Mouse (Mus musculus) lung, embryonic 14.5 days (tissue): ENCODE measurements at regions not wholly inside any gene's neighbourhood (a gene's known extent, or its start where the extent isn't known, plus 50 kb on each side); places are given as distances from the start of the nearest gene placed in this dataset.

Experiments used
- ATAC-seq: fragments of 200-750 bp; cut with Nextera tagmentation; 2 replicates; pipeline ENCODE4 v1.8.0; 2017; ENCODE audit warnings: mild to moderate bottlenecking, moderate TSS enrichment, moderate library complexity; ENCODE audit not compliant: insufficient read depth
- DNase-seq: peaks from one replicate; pipeline ENCODE4 v3.0.0-alpha.2; 2015
- H3K27ac ChIP-seq: fragments of 300-500 bp; sonication (generic); 2 replicates; pipeline ENCODE4 v1.5.1; 2014; ENCODE audit warnings: low read depth, mild to moderate bottlenecking, moderate library complexity
- H3K27me3 ChIP-seq: fragments of 300-500 bp; sonication (generic); 2 replicates; pipeline ENCODE4 v1.6.1; 2014; ENCODE audit warnings: low read length, control low read depth; ENCODE audit not compliant: insufficient read depth
- H3K36me3 ChIP-seq: fragments of 300-500 bp; sonication (generic); 2 replicates; pipeline ENCODE4 v1.6.1; 2014; ENCODE audit warnings: control low read depth; ENCODE audit not compliant: insufficient read depth
- H3K4me1 ChIP-seq: fragments of 300-500 bp; sonication (generic); 2 replicates; pipeline ENCODE4 v1.6.1; 2014; ENCODE audit warnings: antibody characterized with exemption, control low read depth; ENCODE audit not compliant: insufficient read depth
- H3K4me2 ChIP-seq: fragments of 300-500 bp; sonication (generic); 2 replicates; pipeline ENCODE4 v1.6.1; 2014; ENCODE audit warnings: mild to moderate bottlenecking
- H3K4me3 ChIP-seq: fragments of 300-500 bp; sonication (generic); 2 replicates; pipeline ENCODE4 v1.5.1; 2014; ENCODE audit warnings: low read depth, low read length
- H3K9ac ChIP-seq: fragments of 300-500 bp; sonication (generic); 2 replicates; pipeline ENCODE4 v1.6.1; 2014
- H3K9me3 ChIP-seq: fragments of 300-500 bp; sonication (generic); 2 replicates; pipeline ENCODE4 v1.6.1; 2016; ENCODE audit warnings: low read depth, low read length, control low read depth
- CTCF ChIP-seq: IDR thresholded peaks from 2 replicates; pipeline ENCODE4 v1.5.1; 2016; ENCODE audit warnings: antibody characterized with exemption, low read depth
- WGBS: fragments of 180-500 bp; shearing (Covaris S2); extraction: QIAGEN DNeasy Blood & Tissue Kit; methylation state at CpG from one replicate; pipeline ENCODE4 v1.1.7; 2014; 5-methylcytosine and 5-hydroxymethylcytosine counted together

GRCm38 (mm10) chr7:78971644-78972313, 58.6 kb downstream of the Isg20 start:
- H3K9ac ChIP-seq = no peak overlapping the region
- H3K9me3 ChIP-seq = no peaks in the 10 kb centered on the region
- no peak overlapping the region for H3K4me2 ChIP-seq
- H3K4me1 ChIP-seq = no peaks in the 10 kb centered on the region
- H3K4me3 ChIP-seq = no peak overlapping the region
- no peak for TF ChIP-seq CTCF
- no peaks in the 10 kb centered on the region for H3K27me3 ChIP-seq
- H3K27ac ChIP-seq = no peak overlapping the region
- H3K36me3 ChIP-seq = no peaks in the 10 kb centered on the region
- no peak for ATAC-seq
- 38% methylated on average over 12 of the region's 12 CpGs for WGBS
- DNase-seq = no peak

GRCm38 (mm10) chr7:78989751-78990206, 63.5 kb upstream of the Acan start:
- peak overlapping the region; percentile 70 for H3K4me2 ChIP-seq
- H3K27me3 ChIP-seq = no peaks in the 10 kb centered on the region
- DNase-seq (no peak), ATAC-seq (peak; percentile 60; the same call in 1 of the 2 replicates)
- no peaks in the 10 kb centered on the region for H3K4me1 ChIP-seq
- peak overlapping the region; percentile 46 for H3K9ac ChIP-seq
- 25% methylated on average over 5 of the region's 5 CpGs for WGBS
- TF ChIP-seq CTCF = no peak
- H3K4me3 ChIP-seq = peak overlapping the region; percentile 32; the same call in 1 of the 2 replicates
- H3K9me3 ChIP-seq = no peaks in the 10 kb centered on the region
- H3K27ac ChIP-seq = no peak overlapping the region
- no peaks in the 10 kb centered on the region for H3K36me3 ChIP-seq

- Histone ChIP-seq H3K4me3 (peak overlapping the region; percentile 32), H3K36me3 (no peaks in the 10 kb centered on the region), H3K4me2 (peak overlapping the region; percentile 70), H3K27ac (no peak overlapping the region), H3K4me1 (no peaks in the 10 kb centered on the region), H3K9me3 (no peaks in the 10 kb centered on the region), H3K9ac (peak overlapping the region; percentile 46), H3K27me3 (no peaks in the 10 kb centered on the region)
- DNase-seq (peak; percentile 83), ATAC-seq (peak; percentile 93)
- 0 out of 2 replicates have a peak, but pooled peaks have one; percentile 16 for TF ChIP-seq CTCF
- WGBS = 3% methylated on average over 27 of the region's 27 CpGs
Measured at GRCm38 (mm10) chr7:78990302-78991038, 62.8 kb upstream of the Acan start.

GRCm38 (mm10) chr7:78992991-78993390, 60.3 kb upstream of the Acan start:
- Histone ChIP-seq H3K27ac (no peak overlapping the region), H3K9ac (no peak overlapping the region), H3K36me3 (no peaks in the 10 kb centered on the region), H3K9me3 (no peaks in the 10 kb centered on the region), H3K4me2 (no peak overlapping the region), H3K4me3 (no peak overlapping the region), H3K27me3 (no peaks in the 10 kb centered on the region), H3K4me1 (no peaks in the 10 kb centered on the region)
- ATAC-seq = no peak
- 77% methylated on average over 7 of the region's 7 CpGs for WGBS
- no peak for TF ChIP-seq CTCF
- DNase-seq = no peak

- H3K9me3 ChIP-seq = no peaks in the 10 kb centered on the region
- TF ChIP-seq CTCF = no peak
- H3K4me2 ChIP-seq = no peak overlapping the region
- H3K27me3 ChIP-seq = no peaks in the 10 kb centered on the region
- no peak overlapping the region for H3K27ac ChIP-seq
- WGBS = 77% methylated on average over 8 of the region's 8 CpGs
- H3K36me3 ChIP-seq = no peaks in the 10 kb centered on the region
- no peak overlapping the region for H3K9ac ChIP-seq
- H3K4me3 ChIP-seq = no peak overlapping the region
- no peaks in the 10 kb centered on the region for H3K4me1 ChIP-seq
- DNase-seq = no peak
- ATAC-seq = no peak
Measured at GRCm38 (mm10) chr7:78994134-78994533, 59.1 kb upstream of the Acan start.

GRCm38 (mm10) chr7:78995034-78995433, 58.2 kb upstream of the Acan start:
- 80% methylated on average over 2 of the region's 2 CpGs for WGBS
- Histone ChIP-seq H3K27me3 (no peaks in the 10 kb centered on the region), H3K9ac (no peak overlapping the region), H3K36me3 (no peaks in the 10 kb centered on the region), H3K4me2 (no peak overlapping the region), H3K27ac (no peak overlapping the region), H3K4me1 (no peaks in the 10 kb centered on the region), H3K4me3 (no peak overlapping the region), H3K9me3 (no peaks in the 10 kb centered on the region)
- no peak for ATAC-seq
- DNase-seq = no peak
- no peak for TF ChIP-seq CTCF

GRCm38 (mm10) chr7:78995820-78996219, 57.5 kb upstream of the Acan start:
- H3K4me1 ChIP-seq = no peaks in the 10 kb centered on the region
- no peak overlapping the region for H3K9ac ChIP-seq
- H3K9me3 ChIP-seq = no peaks in the 10 kb centered on the region
- ATAC-seq (no peak), DNase-seq (no peak)
- no peaks in the 10 kb centered on the region for H3K36me3 ChIP-seq
- WGBS = 56% methylated on average over 4 of the region's 4 CpGs
- no peaks in the 10 kb centered on the region for H3K27me3 ChIP-seq
- no peak overlapping the region for H3K4me2 ChIP-seq
- no peak overlapping the region for H3K27ac ChIP-seq
- TF ChIP-seq CTCF = no peak
- H3K4me3 ChIP-seq = no peak overlapping the region
